Mouse (Mus musculus) kidney, postnatal 0 days (tissue): ENCODE data around the gene Gusb. TPM values are rescaled to one million over a fixed set of nuclear protein-coding genes. Genes with fewer than 3 reads are reported as not detected.
A peak's percentile ranks its signal among the peaks of the same experiment; 100 is the strongest.

ENCODE experiments used
- ATAC-seq: fragments of 200-750 bp; cut with Nextera tagmentation; replicated peaks from 2 replicates; pipeline ENCODE4 v1.8.0; 2017; ENCODE audit warnings: low read depth, moderate number of reproducible peaks, moderate TSS enrichment, moderate library complexity; ENCODE audit not compliant: low FRiP score
- DNase-seq: peaks from one replicate; pipeline ENCODE4 v3.0.0-alpha.2; 2016; ENCODE audit warnings: low spot score
- H3K27ac ChIP-seq: fragments of 300-500 bp; sonication (generic); 2 replicates; pipeline ENCODE4 v1.5.1; 2014; ENCODE audit warnings: mild to moderate bottlenecking
- H3K27me3 ChIP-seq: fragments of 300-500 bp; sonication (generic); 2 replicates; pipeline ENCODE4 v1.6.1; 2014; ENCODE audit warnings: low read length, mixed read lengths; ENCODE audit not compliant: insufficient read depth
- H3K36me3 ChIP-seq: fragments of 300-500 bp; sonication (generic); 2 replicates; pipeline ENCODE4 v1.6.1; 2014; ENCODE audit warnings: low read length, mixed read lengths; ENCODE audit not compliant: insufficient read depth
- H3K4me1 ChIP-seq: fragments of 300-500 bp; sonication (generic); replicated peaks from 2 replicates; pipeline ENCODE4 v1.6.1; 2014; ENCODE audit warnings: antibody characterized with exemption, low read length, mixed read lengths; ENCODE audit not compliant: insufficient read depth
- H3K4me2 ChIP-seq: fragments of 300-500 bp; sonication (generic); 2 replicates; pipeline ENCODE4 v1.6.1; 2014; ENCODE audit warnings: mild to moderate bottlenecking, low read length, moderate library complexity, mixed read lengths
- H3K4me3 ChIP-seq: fragments of 300-500 bp; sonication (generic); replicated peaks from 2 replicates; pipeline ENCODE4 v1.5.1; 2014; ENCODE audit warnings: low read depth, low read length
- H3K9ac ChIP-seq: fragments of 300-500 bp; sonication (generic); 2 replicates; pipeline ENCODE4 v1.6.1; 2014; ENCODE audit warnings: low read depth, low read length
- H3K9me3 ChIP-seq: fragments of 300-500 bp; sonication (generic); replicated peaks from 2 replicates; pipeline ENCODE4 v1.6.1; 2016; ENCODE audit warnings: low read length, inconsistent platforms, mixed read lengths
- CTCF ChIP-seq: IDR thresholded peaks from 2 replicates; pipeline ENCODE4 v1.5.1; 2016; ENCODE audit warnings: antibody characterized with exemption, low read depth, mild to moderate bottlenecking, moderate library complexity
- WGBS: fragments of 180-500 bp; shearing (Covaris S2); extraction: QIAGEN DNeasy Blood & Tissue Kit; methylation state at CpG from one replicate; pipeline ENCODE4 v1.1.7; 2014; 5-methylcytosine and 5-hydroxymethylcytosine counted together
- polyA plus RNA-seq: library from polyadenylated mRNA; unstranded; fragments of >200 nt; fragmentation: Nextera tagmentation; extraction: Ambion mirVana; gene quantifications from 2 replicates; pipeline ENCODE4 v1.2.1, GENCODE M21; 2015

Gene Gusb
- polyA plus RNA-seq, 1 experiment from 2014 or later = 52.7 TPM

DNA sequence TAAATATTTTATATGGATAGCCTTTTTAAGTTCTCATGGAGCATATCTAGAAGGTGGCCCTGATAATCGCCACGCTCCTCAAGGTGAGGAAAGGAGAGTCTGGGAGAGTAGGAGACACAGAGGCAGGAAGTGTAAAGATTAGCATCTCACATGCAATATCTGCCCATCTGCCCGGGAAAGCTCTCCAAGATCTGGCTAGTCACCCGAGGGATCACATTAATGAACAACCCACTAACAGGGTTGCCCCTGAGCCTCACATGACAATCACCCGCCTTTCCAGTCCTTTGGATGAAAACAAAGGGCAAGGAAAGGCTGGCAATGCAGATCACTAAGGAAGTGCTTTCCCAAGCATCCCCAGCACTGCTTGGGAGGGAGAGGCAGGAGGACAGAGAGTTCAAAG, 24.3 kb upstream of the Gusb start:
- Histone ChIP-seq H3K9ac (no peak overlapping the region), H3K27me3 (no peaks in the 10 kb centered on the region), H3K36me3 (no peaks in the 10 kb centered on the region), H3K4me1 (0 out of 2 replicates have a peak, but pooled peaks cover 4% of the 10 kb centered on the region), H3K4me3 (no peak overlapping the region), H3K27ac (no peak overlapping the region), H3K4me2 (no peak overlapping the region), H3K9me3 (no peaks in the 10 kb centered on the region)
- ATAC-seq (no peak; the same call in 1 of the 2 replicates), DNase-seq (no peak)
- WGBS = 62% methylated on average over 5 of the region's 5 CpGs
- TF ChIP-seq CTCF = no peak

GRCm38 (mm10) chr5:130023767-130024539, 21.1 kb upstream of the Gusb start:
- ATAC-seq (peak; percentile 92), DNase-seq (peak; percentile 97)
- TF ChIP-seq CTCF = peak; percentile 84
- H3K4me2 ChIP-seq = peak overlapping the region; percentile 89
- no peaks in the 10 kb centered on the region for H3K27me3 ChIP-seq
- under 1% methylated on average over 32 of the region's 32 CpGs for WGBS
- H3K4me1 ChIP-seq = 0 out of 2 replicates have a peak, but pooled peaks cover 4% of the 10 kb centered on the region
- peak overlapping the region; percentile 67 for H3K9ac ChIP-seq
- H3K4me3 ChIP-seq = peak overlapping the region; percentile 70
- H3K9me3 ChIP-seq = no peaks in the 10 kb centered on the region
- H3K36me3 ChIP-seq = no peaks in the 10 kb centered on the region
- H3K27ac ChIP-seq = peak overlapping the region; percentile 90

DNA sequence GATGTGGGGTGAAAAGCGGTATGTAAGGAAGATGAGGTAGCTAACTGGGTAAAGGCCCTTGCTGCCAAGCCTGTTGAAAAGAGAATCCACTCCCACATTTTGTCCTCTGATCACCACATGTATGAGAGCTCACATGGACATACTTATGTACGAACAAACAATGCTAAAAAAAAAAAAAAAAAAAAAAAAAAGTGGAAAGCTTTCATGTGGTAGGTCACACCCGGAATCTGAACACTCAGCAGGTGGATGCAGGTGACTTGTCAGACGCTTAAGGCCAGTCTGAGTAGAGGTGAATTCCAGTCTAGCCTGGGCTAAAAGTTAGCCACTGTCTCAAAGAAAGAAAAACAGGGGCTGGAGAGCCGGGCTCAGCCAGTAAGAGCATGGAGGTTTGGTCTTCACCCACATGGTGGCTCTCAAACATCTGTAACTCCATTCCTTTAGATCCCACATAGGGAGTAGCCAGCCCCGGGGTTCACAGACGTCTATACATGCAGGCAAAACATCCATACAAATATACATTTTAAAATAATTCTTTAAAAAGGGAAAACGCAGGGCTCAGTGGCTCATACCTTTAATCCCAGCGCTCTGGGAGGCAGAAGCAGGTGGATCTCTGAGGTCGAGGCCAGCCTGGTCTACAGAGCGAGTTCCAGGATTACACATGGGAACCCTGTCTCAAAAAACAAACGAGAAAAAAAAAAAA, 20.4 kb upstream of the Gusb start:
- H3K36me3 ChIP-seq = 0 out of 2 replicates have a peak, but pooled peaks cover under 1% of the 10 kb centered on the region
- peak overlapping the region; percentile 70 for H3K4me3 ChIP-seq
- H3K4me2 ChIP-seq = peak overlapping the region; percentile 89
- DNase-seq (no peak), ATAC-seq (no peak)
- 0 out of 2 replicates have a peak, but pooled peaks cover 4% of the 10 kb centered on the region for H3K4me1 ChIP-seq
- H3K27me3 ChIP-seq = no peaks in the 10 kb centered on the region
- WGBS = 40% methylated on average over 12 of the region's 12 CpGs
- H3K9ac ChIP-seq = 0 out of 2 replicates have a peak overlapping the region, but pooled peaks have one; percentile 13
- H3K27ac ChIP-seq = no peak overlapping the region
- H3K9me3 ChIP-seq = no peaks in the 10 kb centered on the region
- no peak for TF ChIP-seq CTCF

- WGBS = 36% methylated on average over 7 of the region's 7 CpGs
- no peak overlapping the region for H3K4me2 ChIP-seq
- DNase-seq = no peak
Observed at GRCm38 (mm10) chr5:130022366-130022765, 19.5 kb upstream of the Gusb start.

GRCm38 (mm10) chr5:130021361-130021966, 18.6 kb upstream of the Gusb start:
- Histone ChIP-seq H3K4me1 (0 out of 2 replicates have a peak, but pooled peaks cover 4% of the 10 kb centered on the region), H3K9ac (no peak overlapping the region), H3K36me3 (0 out of 2 replicates have a peak, but pooled peaks cover 7% of the 10 kb centered on the region), H3K27me3 (no peaks in the 10 kb centered on the region), H3K4me2 (no peak overlapping the region), H3K27ac (0 out of 2 replicates have a peak overlapping the region, but pooled peaks have one; percentile 8), H3K4me3 (no peak overlapping the region), H3K9me3 (no peaks in the 10 kb centered on the region)
- no peak for TF ChIP-seq CTCF
- ATAC-seq = no peak
- DNase-seq = no peak
- WGBS = 67% methylated on average over 5 of the region's 5 CpGs

More at GRCm38 (mm10) chr5:130022366-130022765, 19.5 kb upstream of the Gusb start:
- H3K9ac ChIP-seq = 0 out of 2 replicates have a peak overlapping the region, but pooled peaks have one; percentile 13
- ATAC-seq = no peak
- no peak for TF ChIP-seq CTCF
- no peak overlapping the region for H3K27ac ChIP-seq
- H3K9me3 ChIP-seq = no peaks in the 10 kb centered on the region
- H3K36me3 ChIP-seq = 0 out of 2 replicates have a peak, but pooled peaks cover 7% of the 10 kb centered on the region
- H3K27me3 ChIP-seq = no peaks in the 10 kb centered on the region
- no peak overlapping the region for H3K4me3 ChIP-seq
- H3K4me1 ChIP-seq = 0 out of 2 replicates have a peak, but pooled peaks cover 4% of the 10 kb centered on the region

- H3K36me3 ChIP-seq = 0 out of 2 replicates have a peak, but pooled peaks cover 16% of the 10 kb centered on the region
- no peak overlapping the region for H3K9ac ChIP-seq
- no peaks in the 10 kb centered on the region for H3K27me3 ChIP-seq
- H3K27ac ChIP-seq = no peak overlapping the region
- H3K4me1 ChIP-seq = 0 out of 2 replicates have a peak, but pooled peaks cover 4% of the 10 kb centered on the region
- ATAC-seq = no peak
- H3K4me2 ChIP-seq = no peak overlapping the region
- DNase-seq = no peak
- 71% methylated on average over 8 of the region's 8 CpGs for WGBS
- no peak for TF ChIP-seq CTCF
- H3K9me3 ChIP-seq = no peaks in the 10 kb centered on the region
- no peak overlapping the region for H3K4me3 ChIP-seq
Observed at GRCm38 (mm10) chr5:130019461-130019860, 16.6 kb upstream of the Gusb start.
